Mouse (Mus musculus) spleen, adult 18-20 months (tissue): ENCODE results near the gene Arhgap40.

Source experiments
- DNase-seq, 2 experiments: peaks; one replicate each; pipeline ENCODE4 v3.0.0; 2022; ENCODE audit warnings: mixed read lengths in 2 of 2

The Arhgap40 gene

DNA sequence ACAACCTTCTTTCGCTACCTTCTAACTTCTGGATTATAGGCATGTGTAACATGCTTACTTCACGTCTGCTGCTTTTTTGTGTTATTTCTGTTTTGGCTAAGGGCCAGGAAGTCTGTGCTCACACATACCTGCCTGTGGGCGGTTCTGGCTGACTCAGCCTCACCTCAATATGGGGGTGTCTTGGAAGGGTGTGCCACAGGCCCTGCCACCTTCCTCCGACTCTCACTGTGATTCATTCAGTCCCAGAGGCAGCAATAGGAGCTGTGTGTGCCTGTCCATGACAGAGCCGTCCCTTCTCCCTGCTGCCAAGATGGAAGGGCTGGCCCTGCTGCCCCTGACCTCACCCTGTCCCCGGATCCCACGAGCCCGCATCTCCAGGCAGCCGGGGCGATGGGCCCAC lies at the start of gene Arhgap40:
Gene Arhgap40 (plus strand): TSS at position 269 of the 400 bp plus-strand sequence.
- DNase-seq = no peak

DNA sequence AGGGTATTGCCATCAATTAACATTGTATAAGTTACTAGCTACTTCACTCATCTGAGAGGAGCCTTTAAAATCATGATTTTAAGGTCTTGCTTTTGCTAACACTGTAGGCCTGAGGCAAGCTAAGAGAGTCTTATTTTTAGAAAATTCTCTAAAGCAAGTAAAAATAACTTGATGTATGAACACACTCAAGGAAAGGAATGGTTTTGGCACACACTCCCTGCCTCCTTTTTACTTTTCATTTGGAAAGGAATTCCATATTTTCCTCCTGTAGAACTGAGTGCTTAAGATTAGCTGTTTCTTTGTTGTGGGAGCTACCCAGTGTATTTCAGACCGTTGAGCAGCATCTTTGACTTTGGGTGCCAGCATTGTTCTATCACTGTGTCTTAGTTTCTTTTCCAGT lies 38.4 kb upstream of the Arhgap40 start:
- DNase-seq = no peak

DNA sequence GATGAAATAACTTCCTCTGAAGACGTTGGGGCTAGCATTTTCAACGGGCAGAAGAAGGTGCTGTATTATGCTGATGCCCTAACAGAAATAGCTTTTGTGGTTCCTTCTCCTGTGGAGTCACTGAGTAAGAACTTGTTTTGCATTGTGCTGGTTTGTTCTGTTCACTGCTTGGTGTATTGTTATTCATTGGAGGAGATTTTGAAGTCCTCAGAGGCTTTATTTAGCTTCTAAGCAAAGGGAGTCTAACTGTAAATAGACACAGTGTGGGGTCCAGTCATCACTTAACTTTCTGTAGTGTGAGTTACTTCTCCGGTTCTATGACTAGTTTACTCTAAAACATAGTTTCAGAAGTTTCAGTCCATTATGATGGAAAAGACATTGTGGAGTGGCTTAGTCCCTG lies 35.0 kb upstream of the Arhgap40 start:
- no peak for DNase-seq

DNA sequence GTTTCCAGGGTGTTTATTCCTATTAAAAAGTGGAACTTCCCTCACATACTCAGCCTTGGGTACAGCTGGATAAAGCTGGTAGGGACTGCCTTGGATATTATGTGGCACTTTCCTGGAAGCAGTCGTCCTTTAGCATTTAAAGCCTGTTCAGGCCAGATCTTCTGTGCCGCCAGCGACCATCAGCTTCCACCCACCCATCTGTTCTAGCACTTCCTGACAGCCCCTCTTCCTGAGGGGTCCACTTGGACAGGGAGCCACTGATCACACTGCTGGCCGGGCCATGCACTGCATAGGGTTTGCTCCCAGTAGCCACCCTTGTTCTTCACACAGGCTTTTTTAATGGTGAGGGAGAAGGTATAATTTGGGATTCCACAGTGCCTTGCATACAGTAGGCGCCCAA lies 14.1 kb upstream of the Arhgap40 start:
- no peak for DNase-seq

DNA sequence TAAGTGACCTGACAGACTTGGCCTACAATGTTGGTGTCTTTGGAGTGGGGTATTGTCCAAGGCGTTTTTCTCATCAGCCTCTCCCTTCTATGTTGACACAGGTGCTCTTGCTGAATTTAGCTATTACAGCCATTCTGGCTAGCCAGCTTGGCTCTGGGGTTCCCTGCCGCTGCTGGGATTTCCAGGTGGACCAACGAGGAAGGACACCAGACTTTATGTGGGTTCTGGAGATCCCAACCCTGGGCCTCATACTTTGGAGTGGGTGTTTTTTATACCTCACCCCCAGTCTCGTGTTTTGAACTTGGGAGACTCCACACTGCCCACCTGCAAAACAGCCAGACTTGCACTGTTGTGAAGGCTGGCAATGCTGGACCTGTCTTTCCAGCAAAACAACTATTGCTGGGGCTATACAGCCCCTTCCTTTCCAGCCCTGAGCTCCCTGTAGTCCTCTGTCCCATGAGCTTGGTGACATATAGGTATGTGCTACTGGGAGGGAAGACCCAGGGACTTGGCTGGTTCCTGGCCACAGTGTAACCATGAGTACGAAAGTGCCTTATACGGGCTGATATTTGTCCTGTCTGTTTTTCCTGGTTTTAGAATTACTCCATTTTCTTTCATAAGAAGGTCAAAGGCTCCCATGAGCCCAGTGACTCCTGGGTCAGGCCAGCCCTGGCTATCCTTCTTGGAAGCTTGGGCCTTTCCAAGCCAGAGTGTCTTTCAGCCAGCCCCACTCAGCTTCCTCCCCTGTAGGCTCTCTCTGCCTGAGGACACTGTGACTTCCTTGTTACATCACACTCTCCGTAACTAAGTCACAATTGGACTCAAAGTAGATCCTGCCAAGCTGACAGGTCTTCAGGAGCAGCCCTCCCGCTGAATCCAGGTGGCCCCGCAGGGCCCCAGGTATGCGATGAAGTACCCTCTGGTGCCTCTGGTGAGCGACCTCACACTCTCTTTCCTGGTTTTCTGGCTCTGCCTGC lies 10.5 kb upstream of the Arhgap40 start, which contains the start of gene Adig:
Gene Adig (plus strand): TSS at position 777 of the 977 bp plus-strand sequence.
- no peak for DNase-seq

DNA sequence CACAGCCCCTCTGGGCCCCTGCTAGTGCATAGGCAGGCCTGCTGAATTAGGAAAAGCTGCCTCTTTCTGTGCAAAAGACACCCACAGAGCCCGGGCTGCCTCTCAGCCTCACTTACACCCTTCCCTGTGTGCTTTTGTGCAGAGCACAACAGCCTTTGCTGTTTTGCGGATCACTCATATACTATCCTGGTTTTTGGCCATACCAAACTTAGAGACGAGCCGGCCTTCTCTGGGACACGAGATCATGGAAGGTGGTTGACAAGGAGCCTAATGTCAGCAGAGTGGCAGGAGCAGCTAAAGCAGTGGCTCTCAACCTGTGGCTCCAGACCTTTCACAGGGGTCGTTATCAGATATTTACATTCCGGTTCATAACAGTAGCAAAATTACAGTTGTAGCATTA lies 9.4 kb upstream of the Arhgap40 start:
- no peak for DNase-seq

DNA sequence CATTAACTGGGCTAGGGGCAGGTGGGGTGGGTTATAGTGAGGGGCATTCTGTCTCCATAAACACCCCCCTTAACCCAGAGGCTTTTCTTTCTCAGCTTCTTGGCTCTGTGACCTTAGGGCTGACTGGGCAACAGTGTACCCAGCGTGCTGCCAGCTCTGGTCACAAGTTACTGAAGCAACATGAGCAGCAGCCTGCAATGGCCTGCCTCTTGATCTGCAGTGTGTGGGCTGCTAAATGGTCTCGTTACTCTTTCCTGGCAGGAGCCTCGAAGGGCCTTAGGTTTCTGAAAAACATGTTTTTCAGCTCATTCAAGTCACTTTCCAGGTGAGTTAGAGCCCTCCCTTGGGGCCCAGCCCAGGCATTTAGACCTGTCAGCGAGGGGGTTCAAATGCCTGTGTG lies 8.9 kb upstream of the Arhgap40 start:
- DNase-seq = no peak

DNA sequence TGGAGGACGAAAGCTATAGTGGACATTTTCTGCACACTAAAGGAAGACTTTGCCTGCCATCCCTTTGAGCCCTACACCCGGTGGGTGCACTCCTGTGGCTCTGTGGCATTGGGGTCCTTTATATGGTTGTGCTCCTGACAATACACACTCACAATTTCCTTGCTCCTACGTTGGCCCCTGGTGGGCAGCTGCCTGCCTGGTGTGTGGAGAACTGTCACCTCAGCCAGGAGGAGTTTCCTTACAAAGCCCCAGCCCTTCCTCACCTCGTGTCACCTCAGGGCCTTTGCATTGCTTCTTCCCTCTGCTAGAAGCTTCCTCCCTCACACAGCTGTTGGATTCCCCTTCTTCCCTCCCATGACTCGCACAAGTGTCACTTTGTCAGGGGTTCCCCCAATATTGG lies 6.1 kb upstream of the Arhgap40 start:
- no peak for DNase-seq

DNA sequence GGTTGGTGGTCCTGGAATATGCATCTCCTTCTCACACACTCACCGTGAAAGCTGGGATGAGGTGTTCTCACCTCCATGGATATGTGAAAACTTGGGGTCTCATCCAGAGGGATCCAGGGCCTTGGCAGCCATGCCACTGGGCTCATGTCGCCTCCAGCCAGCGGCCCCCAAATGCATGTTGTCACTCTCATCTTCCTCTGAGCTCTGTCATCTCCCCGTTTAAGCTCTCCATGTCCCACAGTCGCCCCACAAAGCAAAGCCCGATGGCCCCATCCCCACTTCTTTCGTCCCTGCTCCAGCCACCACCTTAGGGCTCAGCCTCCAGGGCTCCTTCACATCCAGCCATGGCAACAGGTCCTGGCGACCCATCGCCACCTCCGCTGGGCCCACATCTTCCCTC lies 5.5 kb upstream of the Arhgap40 start:
- DNase-seq = no peak

DNA sequence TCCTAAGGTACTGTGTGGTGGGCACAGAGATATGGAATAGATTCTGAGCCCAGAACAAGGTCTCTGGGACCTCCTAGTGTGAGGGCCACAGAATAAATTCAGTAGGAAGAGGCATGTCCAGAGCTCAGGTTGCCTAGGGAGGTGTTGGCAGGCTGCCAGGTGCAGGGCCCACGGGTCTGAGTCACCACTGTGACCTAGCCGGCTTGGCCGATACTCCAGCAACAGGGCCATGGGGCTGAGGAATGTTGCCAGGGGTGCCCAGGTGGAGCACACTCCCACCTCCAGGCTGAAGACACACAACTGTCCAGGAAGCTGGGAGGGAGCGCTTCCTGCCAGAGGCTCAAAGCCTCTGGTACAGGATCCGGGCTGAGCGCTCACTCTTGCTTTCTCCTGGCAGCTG lies 1.9 kb upstream of the Arhgap40 start:
- DNase-seq = peak; percentile 19 to 38

DNA sequence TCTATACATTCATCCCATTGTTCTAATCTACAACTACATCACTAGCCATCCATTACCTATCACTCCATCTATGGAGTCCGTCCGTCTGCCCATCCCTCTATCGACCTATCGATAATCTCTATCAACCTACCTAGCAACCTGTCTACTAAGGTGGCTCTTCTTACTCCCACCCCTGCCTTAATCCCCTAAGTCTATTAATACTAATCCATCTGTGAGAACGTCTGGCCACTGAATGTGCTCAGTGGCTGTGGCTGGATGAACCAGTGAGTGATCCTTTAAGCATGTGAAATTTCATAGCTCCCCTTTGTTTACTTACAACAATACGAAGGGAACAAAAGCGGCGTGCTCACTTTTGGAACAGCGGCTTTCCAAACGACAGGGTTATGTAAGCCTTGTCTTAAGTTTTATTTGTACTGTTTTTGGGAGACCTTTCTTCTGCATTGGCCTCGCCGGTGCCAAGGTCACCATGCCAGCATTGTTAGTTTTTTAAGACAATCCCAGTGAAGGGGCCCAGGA lies 1.3 kb downstream of the Arhgap40 start:
- DNase-seq = no peak

DNA sequence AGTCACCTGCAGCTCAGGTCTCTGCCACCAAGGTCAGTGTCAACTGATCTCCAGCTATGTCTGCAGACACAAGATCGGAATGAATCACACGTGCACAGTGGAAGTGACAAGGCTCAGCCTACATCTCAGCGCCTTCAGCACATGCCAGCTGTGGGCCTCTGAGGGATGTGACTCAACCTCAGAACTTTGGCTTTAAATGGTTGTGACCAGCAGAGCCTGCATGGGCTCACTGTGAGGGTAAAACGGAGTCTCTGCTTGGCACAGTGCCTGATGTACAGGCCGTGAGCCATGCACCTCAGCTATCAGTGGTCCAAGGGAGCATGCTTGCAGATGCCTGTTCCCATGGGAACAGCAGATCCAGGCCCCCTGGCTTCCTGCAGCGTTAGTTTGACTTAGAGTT lies 6.0 kb downstream of the Arhgap40 start:
- DNase-seq = no peak

DNA sequence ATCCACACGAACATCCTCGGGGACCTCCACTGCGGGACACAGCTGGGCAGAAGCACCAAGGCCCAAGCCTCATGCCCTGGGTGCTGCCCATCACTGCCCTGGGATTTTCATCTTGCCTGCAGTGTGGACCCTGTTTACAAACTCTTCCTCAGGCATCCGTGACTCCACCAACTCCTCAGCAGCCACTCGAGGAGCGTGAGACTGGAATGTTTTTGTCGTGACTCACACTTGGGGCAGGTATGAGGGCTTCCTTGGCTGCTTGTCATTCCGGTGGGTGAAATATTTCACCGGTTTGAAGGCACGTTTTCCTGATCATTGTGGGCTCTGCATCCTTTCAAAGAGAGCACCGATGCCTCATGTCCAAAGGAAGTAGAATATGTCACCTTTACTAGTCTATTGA lies 6.5 kb downstream of the Arhgap40 start:
- no peak for DNase-seq

DNA sequence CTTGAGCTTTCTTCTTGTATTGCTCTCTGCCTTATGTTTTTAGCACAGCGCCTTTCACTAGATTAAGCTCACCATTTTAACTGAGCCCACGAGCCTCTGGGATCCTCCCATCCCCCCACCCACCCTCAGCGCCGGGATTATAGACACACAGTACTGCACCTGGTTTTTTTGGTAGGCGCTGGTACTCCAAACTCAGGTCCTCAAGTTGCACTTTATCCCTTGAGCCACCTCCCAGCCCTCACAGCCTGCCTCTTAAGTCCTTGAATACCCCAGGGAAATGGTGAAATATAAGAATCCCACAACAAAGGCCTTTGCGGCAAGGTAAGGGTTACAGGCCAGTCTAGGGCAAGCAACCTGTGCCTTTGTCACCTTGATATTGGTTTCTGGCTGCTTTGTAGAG lies 7.2 kb downstream of the Arhgap40 start:
- no peak for DNase-seq

DNA sequence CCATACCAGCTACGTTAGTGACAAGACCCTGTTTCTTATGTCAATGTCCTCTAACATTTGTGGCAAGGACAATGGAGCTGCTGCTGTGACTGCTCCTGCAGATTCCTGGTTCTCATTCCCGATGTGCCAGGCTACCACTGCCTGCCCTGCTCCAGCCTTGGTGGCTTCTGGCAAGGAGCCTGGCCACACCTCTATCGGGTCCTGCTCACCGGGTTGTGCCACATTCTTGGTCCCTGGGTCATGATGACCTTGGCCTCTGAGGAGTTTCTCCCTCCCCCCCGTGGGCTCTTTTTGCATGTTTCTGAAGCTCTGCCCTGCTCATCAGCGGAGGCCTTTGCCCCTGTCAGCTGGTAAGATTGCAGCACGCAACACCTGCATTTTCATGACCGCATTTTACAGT lies 10.5 kb downstream of the Arhgap40 start:
- DNase-seq = no peak

DNA sequence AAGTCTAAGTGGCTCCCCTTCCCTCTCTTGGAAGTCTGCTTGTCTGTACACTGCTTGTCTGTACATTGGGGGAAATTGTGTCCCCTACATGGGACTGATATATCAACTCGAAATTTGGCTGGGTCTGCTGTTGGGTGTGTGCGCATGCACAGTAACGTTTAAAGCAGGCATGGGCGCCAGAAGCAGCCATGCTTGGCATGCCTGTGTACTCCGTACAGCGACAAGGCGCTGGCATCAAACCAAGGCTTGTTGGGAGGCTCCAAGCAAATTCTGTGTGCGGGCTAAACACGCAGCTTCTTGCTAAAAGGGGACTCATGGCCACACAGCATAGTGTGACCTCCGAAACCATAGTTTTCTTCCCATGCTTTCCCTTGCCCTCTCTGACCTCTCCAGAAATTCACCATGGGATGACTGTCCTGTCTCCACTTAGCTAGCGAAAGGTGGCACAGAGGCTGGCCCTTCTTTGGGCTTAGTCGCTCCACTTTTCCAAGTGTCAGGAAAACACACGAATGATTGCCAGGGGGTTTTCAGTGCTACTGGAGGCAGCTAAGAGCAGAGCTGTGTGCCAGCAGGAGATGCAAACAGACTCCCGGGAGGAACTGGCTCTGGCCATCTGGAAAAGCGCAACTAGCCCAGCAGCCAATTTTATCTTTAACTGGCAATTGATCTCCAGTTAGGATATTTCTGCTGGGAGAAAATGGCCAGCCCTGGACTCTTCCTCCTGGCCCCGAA lies 11.7 kb downstream of the Arhgap40 start:
- no peak for DNase-seq

DNA sequence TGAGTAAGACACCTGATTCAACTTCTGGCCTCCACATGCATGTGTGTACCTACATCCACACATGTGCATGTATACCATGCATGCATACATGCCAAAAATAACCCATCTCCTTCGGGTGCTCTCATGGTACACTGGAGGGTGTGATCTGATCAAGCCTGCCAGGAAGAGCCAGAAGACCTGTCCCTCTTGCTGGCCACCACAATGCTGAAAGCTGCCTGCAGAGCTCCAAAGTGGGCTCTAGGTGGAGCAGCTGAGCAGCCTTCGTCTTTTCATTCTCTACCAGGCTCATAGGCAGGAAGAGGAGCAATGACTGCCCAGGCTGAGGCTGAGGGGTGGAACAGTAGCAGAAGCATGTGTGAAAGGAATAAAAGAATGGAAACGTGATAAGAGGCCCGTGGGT lies 21.5 kb downstream of the Arhgap40 start:
- DNase-seq = peak in 1 of 2 experiments; percentile 58

DNA sequence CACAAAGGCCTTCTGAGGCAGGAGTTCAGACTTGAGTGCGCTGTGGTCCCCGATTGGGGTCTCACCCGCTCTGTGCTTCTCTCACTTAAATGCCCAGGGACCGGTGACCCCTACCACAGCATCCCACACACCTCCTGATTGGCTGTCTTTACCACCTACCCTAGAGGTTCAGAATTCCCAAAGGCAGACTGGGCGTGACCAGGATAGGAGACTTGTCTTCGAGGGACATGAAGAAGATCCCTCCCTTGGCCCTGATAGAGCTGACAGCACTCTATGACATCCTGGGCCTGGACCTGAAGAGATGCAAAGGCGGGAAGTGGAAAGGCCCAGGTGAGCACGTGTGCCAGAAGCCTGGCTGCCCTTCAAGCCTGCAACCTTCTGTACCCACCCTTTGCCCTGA lies 22.0 kb downstream of the Arhgap40 start:
- no peak for DNase-seq

DNA sequence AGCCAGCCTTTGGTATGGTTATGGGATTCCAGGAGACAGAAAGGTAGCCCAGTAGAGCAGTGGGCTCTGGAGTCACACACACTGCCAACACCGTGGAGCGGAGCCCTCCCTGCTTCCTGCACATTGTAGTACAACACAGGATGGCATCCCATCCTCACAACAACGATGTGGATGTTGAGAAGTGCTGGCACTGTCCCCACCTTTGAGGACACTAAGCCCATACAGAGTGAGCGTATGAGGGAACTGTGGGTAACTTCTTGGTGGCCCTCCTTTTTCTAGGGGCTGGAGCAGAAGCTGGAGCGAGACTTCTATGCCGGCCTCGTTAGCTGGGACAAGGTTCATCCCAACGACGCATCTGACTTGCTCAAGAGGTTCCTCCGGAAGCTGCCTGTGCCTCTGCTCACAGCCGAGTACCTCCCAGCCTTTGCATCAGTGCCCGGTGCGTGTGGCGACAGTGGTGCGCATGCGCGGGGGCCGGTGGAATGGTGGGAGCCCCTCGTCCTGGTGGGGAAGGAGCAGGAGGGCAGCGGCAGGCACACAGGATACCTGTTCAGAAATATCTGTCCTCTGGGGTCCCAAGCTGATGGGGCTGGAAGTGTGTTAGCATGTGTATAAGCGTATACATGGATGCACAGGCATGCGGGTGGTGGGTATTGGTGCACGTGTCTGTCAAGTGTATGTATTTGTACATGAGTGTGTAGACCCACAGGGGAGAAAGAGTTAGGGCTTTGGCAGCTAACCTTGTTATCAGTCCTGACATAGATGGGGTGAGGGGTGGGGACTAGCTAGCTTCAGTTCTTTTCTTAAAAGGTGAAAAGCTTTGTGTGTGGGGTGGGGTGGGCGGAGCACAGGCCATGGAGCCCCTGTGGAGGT lies 27.1 kb downstream of the Arhgap40 start:
- no peak for DNase-seq

DNA sequence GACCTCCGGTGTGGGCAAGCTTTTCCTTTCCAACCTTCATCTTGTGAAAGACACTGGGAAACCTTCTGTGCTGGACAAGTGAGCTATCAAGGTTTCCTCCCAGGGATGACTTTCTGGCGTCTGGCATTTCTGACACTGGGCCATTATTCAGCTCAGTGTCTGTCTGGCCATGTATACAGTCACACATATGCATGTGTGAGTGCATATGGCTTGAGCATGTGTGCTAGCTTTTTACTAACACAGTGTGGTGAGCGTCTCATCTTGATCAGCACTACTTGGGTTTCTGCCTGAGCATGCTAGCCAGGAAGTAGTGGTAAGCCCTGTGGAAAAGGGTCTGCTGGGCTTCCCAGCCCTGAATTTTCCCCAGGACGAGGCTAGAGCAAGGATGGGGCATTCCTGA lies 28.7 kb downstream of the Arhgap40 start:
- no peak for DNase-seq

DNA sequence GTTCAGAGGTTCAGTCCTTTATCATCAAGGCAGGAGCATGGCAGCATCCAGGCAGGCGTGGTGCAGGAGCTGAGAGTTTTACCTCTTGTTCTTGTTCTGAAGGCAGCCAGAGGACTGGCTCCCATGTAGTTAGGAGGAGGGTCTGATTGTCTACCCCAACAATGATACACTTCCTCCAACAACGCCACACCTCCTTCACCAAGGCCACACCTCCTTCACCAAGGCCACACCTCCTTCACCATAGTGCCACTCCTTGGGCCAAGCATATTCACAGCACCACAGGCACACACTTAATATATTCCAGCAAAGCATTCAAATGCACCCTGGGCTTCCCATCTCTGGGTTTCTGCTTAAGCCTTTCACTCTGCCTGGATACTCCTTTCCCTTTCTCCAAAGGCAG lies 32.7 kb downstream of the Arhgap40 start:
- DNase-seq = no peak

DNA sequence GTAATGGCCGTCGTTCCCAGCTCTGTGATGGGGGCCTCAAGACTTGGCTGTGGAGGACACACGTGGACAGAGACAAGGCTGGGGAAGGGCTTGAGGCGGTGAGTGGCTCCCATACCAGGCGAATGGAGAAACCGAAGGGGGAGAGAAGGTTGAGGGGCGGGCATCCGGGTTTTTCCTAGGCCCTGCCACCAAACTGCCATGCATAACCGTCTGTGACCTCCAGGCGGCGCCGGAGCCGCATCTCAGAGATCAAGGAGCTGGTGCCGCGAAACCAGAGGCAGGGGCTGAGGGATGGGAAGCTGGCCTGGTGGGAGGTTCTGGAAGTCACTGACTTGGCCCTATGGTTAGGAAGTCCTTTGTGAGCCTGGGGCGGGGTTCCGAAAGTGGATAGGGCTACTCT lies 34.2 kb downstream of the Arhgap40 start:
- peak; percentile 29 to 70 for DNase-seq

DNA sequence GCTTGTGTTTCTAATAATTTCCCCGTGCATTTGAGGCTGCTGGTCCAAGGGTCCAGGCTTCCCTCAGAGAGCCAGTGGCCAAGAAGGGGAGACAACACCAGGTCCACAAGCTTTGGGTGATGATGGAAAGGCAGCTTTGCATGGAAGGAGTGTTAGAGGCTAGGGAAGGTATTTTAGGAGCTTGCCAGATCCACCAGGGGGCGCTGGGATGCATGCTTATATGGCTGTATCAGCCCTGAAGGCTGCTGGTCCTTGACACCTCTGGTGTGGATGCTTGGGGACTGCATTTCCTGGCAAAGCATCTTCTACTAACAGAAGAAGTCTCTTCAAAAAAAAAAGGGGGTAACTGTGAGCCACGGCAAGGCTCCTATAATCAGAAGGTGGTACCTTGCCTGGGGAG lies 37.5 kb downstream of the Arhgap40 start:
- peak; percentile 43 to 81 for DNase-seq
